In the genomic region with DNA sequence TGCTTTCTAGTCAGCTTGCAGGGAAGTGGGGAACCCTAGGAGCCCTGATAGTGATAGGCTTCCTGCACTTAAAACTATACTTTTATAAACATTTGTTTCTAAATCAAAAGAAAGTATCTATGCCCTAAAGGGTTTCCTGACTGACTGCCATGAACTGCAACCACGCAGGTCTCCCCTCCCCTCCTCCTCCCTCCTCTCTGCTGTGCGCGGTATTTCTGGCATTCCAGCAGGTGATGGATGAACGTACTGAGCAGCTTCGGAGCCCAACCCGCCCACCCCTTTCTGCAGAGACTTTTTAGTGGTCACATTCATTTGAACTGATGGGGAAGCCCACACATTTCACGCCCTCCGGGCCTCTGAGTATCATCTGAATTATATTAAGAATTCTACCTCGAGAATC, we compare ENCODE assay signal across 17 mouse cellular contexts. TPM values are rescaled to one million over a fixed set of nuclear protein-coding genes. Genes with fewer than 3 reads are reported as not detected.
A peak's percentile ranks its signal among the peaks of the same experiment; 100 is the strongest.
DNase-seq lines count a peak whose midpoint lies in the region; ATAC-seq and TF ChIP-seq lines count a peak whose summit lies in the region.
"Had no signal": no experiment of that assay in that cellular context is flagged by ENCODE, and none has a peak within 500 bp of the region (broad histone marks: within the 10 kb centered on the region; RNA-seq: fewer than 3 reads in every experiment).

No protein-coding gene starts in this region.

- H3K9me3 ChIP-seq in heart, embryonic 15.5 days (replicated peaks), result no peaks in the 10 kb centered on the region
- no peaks in the 10 kb centered on the region for H3K9me3 ChIP-seq in heart, embryonic 12.5 days (replicated peaks)
- H3K9me3 ChIP-seq in CH12.LX (replicated peaks; ENCODE audit: low read length), result no peaks in the 10 kb centered on the region
- no peaks in the 10 kb centered on the region for H3K9me3 ChIP-seq in limb, embryonic 11.5 days (ENCODE audit: control insufficient read depth, low read length)
- H3K9me3 ChIP-seq: G1E; neural tube, embryonic 12.5 days; stomach, embryonic 15.5 days had no signal

- in situ Hi-C loops in CH12.LX (cut with MboI; ENCODE audit: low pct_ligation_motif_present, low pct_unique_long_range_greater_than_20kb, low sequenced_read_pairs), result no loop called here

- no peak for TF ChIP-seq CTCF in CH12.LX (conservative IDR thresholded peaks at IDR 0.05 in 1 of 2, IDR thresholded peaks at IDR 0.05 in 1 of 2; ENCODE audit: low read depth in 2 of 2, low read length in 2 of 2)

- H3K79me2 ChIP-seq in CH12.LX (replicated peaks; ENCODE audit: control insufficient read depth, extremely low read depth, insufficient read depth, poor library complexity, severe bottlenecking), result no peaks in the 10 kb centered on the region

- peak overlapping the region; percentile 27; the same call in 1 of the 2 replicates for H3K27ac ChIP-seq in heart, embryonic 15.5 days
- no peak overlapping the region for H3K27ac ChIP-seq in heart, embryonic 12.5 days (ENCODE audit: poor library complexity, severe bottlenecking)
- H3K27ac ChIP-seq in CH12.LX (ENCODE audit: insufficient read depth, low read depth), result no peak overlapping the region
- H3K27ac ChIP-seq in limb, embryonic 11.5 days (replicated peaks; ENCODE audit: low read depth, low read length), result no peak overlapping the region
- H3K27ac ChIP-seq: liver, embryonic 14.5 days; neural tube, embryonic 12.5 days; stomach, embryonic 15.5 days had no signal

- peaks cover 25% of the 10 kb centered on the region for H3K36me3 ChIP-seq in heart, embryonic 15.5 days
- peaks cover 38% of the 10 kb centered on the region for H3K36me3 ChIP-seq in heart, embryonic 12.5 days
- H3K36me3 ChIP-seq in CH12.LX (replicated peaks in 1 of 2; ENCODE audit: control insufficient read depth in 1 of 2, insufficient read depth in 1 of 2, low read length in 1 of 2), result peaks cover 24 to 70% of the 10 kb centered on the region in 2 experiments
- H3K36me3 ChIP-seq in limb, embryonic 11.5 days (ENCODE audit: control insufficient read depth, insufficient read depth, low read length), result 0 out of 2 replicates have a peak, but pooled peaks cover 2% of the 10 kb centered on the region

- no peaks in the 10 kb centered on the region for H3K27me3 ChIP-seq in heart, embryonic 15.5 days
- H3K27me3 ChIP-seq in heart, embryonic 12.5 days (replicated peaks), result no peaks in the 10 kb centered on the region
- no peaks in the 10 kb centered on the region for H3K27me3 ChIP-seq in CH12.LX (replicated peaks)
- no peaks in the 10 kb centered on the region for H3K27me3 ChIP-seq in limb, embryonic 11.5 days (ENCODE audit: control insufficient read depth, insufficient read depth, low read length)
- H3K27me3 ChIP-seq: neural tube, embryonic 12.5 days; stomach, embryonic 15.5 days had no signal

- dilution Hi-C loops in CH12.LX (cut with MboI; ENCODE audit: extremely low pct_ligation_motif_present, extremely low pct_unique_long_range_greater_than_20kb, low sequenced_read_pairs), result no loop called here

- no peak for TF ChIP-seq RAD21 in CH12.LX (IDR thresholded peaks at IDR 0.05; ENCODE audit: low read depth, low read length)

- no peak for TF ChIP-seq EP300 in CH12.LX (IDR thresholded peaks at IDR 0.05; ENCODE audit: low read length)

- ATAC-seq in heart, embryonic 15.5 days (replicated peaks; ENCODE audit: insufficient number of reproducible peaks, insufficient read depth, low FRiP score, low read depth), result no peak
- no peak for ATAC-seq in heart, embryonic 12.5 days (ENCODE audit: insufficient number of reproducible peaks, low FRiP score)
- no peak for ATAC-seq in limb, embryonic 11.5 days (ENCODE audit: insufficient number of reproducible peaks, low FRiP score, low TSS enrichment, low read depth)
- ATAC-seq: activated CD4-positive, CD25-positive, alpha-beta regulatory T cell, adult 4 months had no signal

- no peak for TF ChIP-seq POLR2A in CH12.LX (IDR thresholded peaks at IDR 0.05; ENCODE audit: low read depth, low read length)

- peak; percentile 27 for DNase-seq in CH12.LX (ENCODE audit: extremely low read depth)
- DNase-seq in embryo, embryonic 11 days, result peak; percentile 57
- peak; percentile 51 for DNase-seq in limb, embryonic 11.5 days (ENCODE audit: low spot score)
- DNase-seq in urinary bladder, postnatal 10 days (ENCODE audit: low spot score), result no peak
- no peak for DNase-seq in cerebellum, adult 9-11 months
- DNase-seq in frontal cortex, adult 2 months (ENCODE audit: extremely low spot score in 1 of 2, low spot score in 1 of 2), result no peak
- DNase-seq: kidney, adult 8-10 months; lung, postnatal 4 days; midbrain, embryonic 14.5 days; thymus, postnatal 25 days had no signal

- no peak overlapping the region for H3K9ac ChIP-seq in heart, embryonic 15.5 days
- no peak overlapping the region for H3K9ac ChIP-seq in heart, embryonic 12.5 days
- no peak overlapping the region for H3K9ac ChIP-seq in CH12.LX (ENCODE audit: insufficient read depth, low read depth)
- H3K9ac ChIP-seq in limb, embryonic 11.5 days (ENCODE audit: low read length), result no peak overlapping the region
- H3K9ac ChIP-seq: liver, embryonic 14.5 days; neural tube, embryonic 12.5 days; stomach, embryonic 15.5 days had no signal

- H3K4me3 ChIP-seq in heart, embryonic 15.5 days, result no peak overlapping the region
- no peak overlapping the region for H3K4me3 ChIP-seq in heart, embryonic 12.5 days
- no peak overlapping the region for H3K4me3 ChIP-seq in CH12.LX (replicated peaks in 1 of 3; ENCODE audit: low read depth in 2 of 3, low read length in 2 of 3, poor library complexity in 1 of 3)
- H3K4me3 ChIP-seq in limb, embryonic 11.5 days (ENCODE audit: low read depth, low read length), result no peak overlapping the region
- H3K4me3 ChIP-seq: neural tube, embryonic 12.5 days; stomach, embryonic 15.5 days had no signal

- H3K4me1 ChIP-seq in heart, embryonic 15.5 days (replicated peaks), result peaks cover 10% of the 10 kb centered on the region; the same call in 1 of the 2 replicates
- peaks cover 11% of the 10 kb centered on the region for H3K4me1 ChIP-seq in heart, embryonic 12.5 days (replicated peaks)
- H3K4me1 ChIP-seq in CH12.LX (ENCODE audit: control insufficient read depth in 1 of 2, insufficient read depth in 2 of 2), result peaks cover 0 to 24% of the 10 kb centered on the region in 2 experiments; a peak in 2 of 4 replicates
- H3K4me1 ChIP-seq in limb, embryonic 11.5 days (ENCODE audit: control insufficient read depth, insufficient read depth, low read length), result no peaks in the 10 kb centered on the region
- H3K4me1 ChIP-seq: neural tube, embryonic 12.5 days; stomach, embryonic 15.5 days had no signal

- no peak overlapping the region for H3K4me2 ChIP-seq in heart, embryonic 15.5 days
- H3K4me2 ChIP-seq in heart, embryonic 12.5 days, result no peak overlapping the region
- no peak overlapping the region for H3K4me2 ChIP-seq in CH12.LX (ENCODE audit: insufficient read depth, low read depth, poor library complexity, severe bottlenecking)
- no peak overlapping the region for H3K4me2 ChIP-seq in limb, embryonic 11.5 days (ENCODE audit: low read depth, severe bottlenecking)
- H3K4me2 ChIP-seq: neural tube, embryonic 12.5 days; stomach, embryonic 15.5 days had no signal

- 38% methylated on average over 9 of the region's 9 CpGs for WGBS in heart, embryonic 15.5 days
- WGBS in heart, embryonic 12.5 days, result 30% methylated on average over 9 of the region's 9 CpGs
- 28% methylated on average over 9 of the region's 9 CpGs for WGBS in limb, embryonic 11.5 days

TF ChIP-seq in CH12.LX, 34 proteins besides CTCF, POLR2A, EP300 and RAD21:
- TF ChIP-seq CHD1 (IDR thresholded peaks at IDR 0.05; ENCODE audit: low read depth, low read length) (no peak), MAX (IDR thresholded peaks at IDR 0.05; ENCODE audit: low read length) (no peak), RCOR1 (conservative IDR thresholded peaks at IDR 0.05; ENCODE audit: low read depth, low read length) (no peak), MEF2A (IDR thresholded peaks at IDR 0.05; ENCODE audit: borderline replicate concordance, low read depth, low read length) (no peak), CHD2 (IDR thresholded peaks at IDR 0.05; ENCODE audit: low read length) (no peak), MXI1 (IDR thresholded peaks at IDR 0.05; ENCODE audit: low read depth, low read length) (no peak), HCFC1 (IDR thresholded peaks at IDR 0.05; ENCODE audit: low read depth, low read length) (no peak), USF1 (IDR thresholded peaks at IDR 0.05; ENCODE audit: low read depth, low read length) (no peak), SMC3 (IDR thresholded peaks at IDR 0.05; ENCODE audit: low read depth, low read length) (no peak), NRF1 (IDR thresholded peaks at IDR 0.05; ENCODE audit: low read depth, low read length) (no peak), JUND (conservative IDR thresholded peaks at IDR 0.05; ENCODE audit: low read depth, low read length) (no peak), KAT2A (IDR thresholded peaks at IDR 0.05; ENCODE audit: insufficient replicate concordance, low read length) (no peak), POLR2AphosphoS2 (IDR thresholded peaks at IDR 0.05; ENCODE audit: low read depth, low read length) (no peak), ELF1 (IDR thresholded peaks at IDR 0.05; ENCODE audit: low read depth, low read length) (no peak), ZNF384 (IDR thresholded peaks at IDR 0.05; ENCODE audit: low read depth, low read length) (no peak)

RNA-seq across cellular contexts. Expression of gene Wdsub1, which starts 53.9 kb away (rescaled TPM):
- 46.2 TPM in 2 replicates for polyA plus RNA-seq in heart, embryonic 15.5 days (2015; fragmentation: Nextera tagmentation; extraction: Ambion mirVana)
- polyA plus RNA-seq in heart, embryonic 12.5 days (2016; fragmentation: Nextera tagmentation; extraction: Ambion mirVana), result 46.7 and 47.8 TPM in 2 replicates
- total RNA-seq in CH12.LX (2012; rRNA removed), result 8.9 and 13.5 TPM in 2 replicates
- total RNA-seq in CH12.LX (2014; rRNA removed), result 7.9 and 12.9 TPM in 2 replicates
- 8.2 and 9.6 TPM in 2 replicates for polyA plus RNA-seq in CH12.LX (2012; ENCODE audit: insufficient read length, low read depth)
- polyA plus RNA-seq in limb, embryonic 11.5 days (2014; fragmentation: Nextera tagmentation; extraction: Ambion mirVana), result 32.3 and 33.5 TPM in 2 replicates
- polyA plus RNA-seq in frontal cortex, adult 2 months (2012; rRNA removed), result 24.8 and 25.7 TPM in 2 replicates

Comparison
In these comparisons a context has a peak if more than half of its experiments do, and no peak if none do; other contexts are left out.
1. DNase-seq: peak in CH12.LX (single experiment), embryo, embryonic 11 days (single experiment) and limb, embryonic 11.5 days (single experiment); none in urinary bladder, postnatal 10 days (single experiment), cerebellum, adult 9-11 months (single experiment) and frontal cortex, adult 2 months (0 of 2).